Mouse (Mus musculus) cerebellum, adult (tissue): Measurements from ENCODE around the gene Itgb7.
A peak's percentile ranks its signal among the peaks of the same experiment; 100 is the strongest.
"Not testable (repeated sequence)": the region's sequence is repeated elsewhere in the genome, so short reads cannot be mapped to it uniquely, and the experiment has no call there.

ENCODE experiments used
- ATAC-seq: cut with Nextera tagmentation; 2 replicates; pipeline ENCODE4 v1.9.2; 2017; ENCODE audit warnings: mild to moderate bottlenecking, moderate library complexity, mixed read lengths; ENCODE audit not compliant: insufficient number of reproducible peaks, low FRiP score, low TSS enrichment

Itgb7 gene

DNA sequence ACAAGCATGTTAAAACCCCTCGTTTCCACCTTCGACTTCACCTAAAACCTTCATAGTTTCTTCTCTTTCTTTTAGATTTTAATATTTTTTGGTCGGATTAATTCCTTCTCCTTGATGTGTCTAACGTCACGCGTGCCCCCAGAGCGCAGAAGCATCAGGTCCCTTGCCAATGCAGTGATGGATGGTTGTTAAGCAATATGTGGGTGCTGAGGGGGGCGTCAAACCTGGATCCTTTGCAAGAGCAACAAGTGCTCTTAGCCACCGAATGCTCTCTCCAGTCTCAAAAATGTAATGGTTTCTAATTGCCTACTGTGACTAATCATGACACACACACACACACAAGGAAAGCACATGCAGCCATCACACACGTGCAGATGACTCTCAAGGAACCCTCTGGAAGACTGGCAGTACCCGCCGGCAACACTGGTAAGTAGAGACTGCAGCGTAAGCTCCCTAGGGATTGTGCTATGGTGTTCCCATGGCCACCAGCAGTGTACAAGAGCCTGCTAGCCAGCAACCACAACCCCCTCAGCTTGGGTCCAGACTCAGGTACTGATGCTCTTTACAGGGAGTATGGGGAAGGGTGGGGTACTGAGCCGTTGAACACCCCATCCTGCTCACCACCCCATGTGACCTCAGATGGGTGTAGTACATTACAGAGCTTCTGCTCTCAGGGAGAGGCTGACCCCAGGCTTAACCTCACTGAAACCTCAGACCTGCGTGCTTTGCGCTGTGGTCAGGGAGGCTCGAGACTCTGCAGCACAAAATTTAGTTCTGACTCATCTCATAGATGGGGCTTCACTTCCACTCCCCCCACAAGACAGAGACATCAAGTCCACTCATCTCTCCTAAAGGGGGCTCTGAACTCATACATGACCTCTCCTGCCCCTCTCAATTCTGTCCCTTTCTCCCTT is 1.1 kb downstream of the Itgb7 start:
- no peak for ATAC-seq

DNA sequence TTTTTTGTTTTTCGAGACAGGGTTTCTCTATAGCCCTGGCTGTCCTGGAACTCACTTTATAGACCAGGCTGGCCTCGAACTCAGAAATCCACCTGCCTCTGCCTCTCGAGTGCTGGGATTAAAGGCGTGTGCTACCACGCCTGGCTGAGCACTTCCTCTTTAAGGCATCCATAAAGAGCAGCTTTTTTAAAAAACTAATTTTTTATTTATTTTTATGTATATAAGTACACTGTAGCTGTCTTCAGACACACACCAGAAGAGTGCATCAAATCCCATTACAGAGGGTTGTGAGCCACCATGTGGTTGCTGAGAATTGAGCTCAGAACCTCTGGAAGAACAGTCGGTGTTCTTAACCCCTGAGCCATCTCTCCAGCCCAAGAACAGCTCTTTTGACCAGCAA is 6.1 kb downstream of the Itgb7 start:
- not testable (repeated sequence) for ATAC-seq

GRCm38 (mm10) chr15:102224992-102225617 is 6.6 kb downstream of the Itgb7 start:
- no peak for ATAC-seq

DNA sequence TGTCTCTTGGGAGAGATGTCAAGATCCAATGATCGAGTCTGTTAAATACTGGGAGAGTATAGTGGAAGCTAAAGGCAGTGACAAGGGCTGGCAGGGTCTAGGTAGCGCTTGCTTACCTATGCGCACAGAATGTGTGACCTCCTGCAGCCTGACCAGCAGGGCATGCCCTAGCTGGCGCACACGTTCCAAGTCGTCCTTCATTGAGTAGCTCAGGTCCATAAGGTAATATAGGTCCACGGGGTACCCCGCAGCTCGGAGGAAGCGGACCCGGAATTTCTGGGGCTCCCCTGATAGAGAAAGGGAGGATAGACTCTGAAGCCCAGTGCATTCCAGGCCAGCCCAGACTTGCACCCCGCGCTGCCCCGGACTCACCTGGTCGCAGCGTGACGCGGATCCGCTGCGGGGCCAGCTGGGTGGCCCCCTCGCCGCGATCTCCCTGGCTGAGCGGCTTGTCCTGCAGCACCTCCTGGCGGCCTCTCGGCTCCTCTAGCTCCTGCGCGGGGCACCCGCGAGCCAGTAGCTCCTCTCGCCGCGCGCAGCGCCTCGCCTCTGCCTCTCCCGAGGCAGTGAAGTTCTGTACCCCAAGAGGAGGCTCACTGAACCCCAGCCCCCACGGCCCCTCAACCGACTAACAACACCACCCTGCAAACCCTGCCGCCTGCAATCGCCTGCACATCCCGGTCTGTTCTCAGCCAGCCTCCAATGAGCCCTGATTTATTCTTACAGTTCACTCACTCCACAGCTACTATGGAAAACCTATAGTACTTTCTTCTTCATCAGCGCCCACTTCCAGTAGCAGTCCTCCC is 7.4 kb downstream of the Itgb7 start:
- ATAC-seq = peak; percentile 83; the same call in 1 of the 2 replicates

DNA sequence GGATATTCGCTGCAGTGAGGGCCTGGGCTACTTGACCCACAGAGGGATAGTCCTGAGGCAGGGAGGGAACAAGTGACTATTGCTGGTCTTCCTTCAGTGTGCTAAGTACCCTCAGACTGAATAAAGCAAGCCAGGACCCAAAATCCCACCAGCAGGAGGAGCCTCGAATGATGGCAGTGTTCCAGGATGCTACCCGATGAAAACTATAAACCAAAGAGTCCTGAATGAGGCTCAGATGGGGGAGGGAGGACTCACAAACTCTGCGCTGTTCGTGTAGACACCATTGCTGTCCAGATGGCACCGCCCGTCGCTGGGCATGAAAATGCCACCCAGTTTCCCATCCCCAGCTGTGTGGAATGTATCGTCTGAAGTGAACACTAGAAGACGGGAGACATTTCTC is 9.4 kb downstream of the Itgb7 start:
- ATAC-seq = no peak

GRCm38 (mm10) chr15:102217325-102217724 is 14.4 kb downstream of the Itgb7 start:
- no peak for ATAC-seq

- no peak for ATAC-seq
These were observed 15.1 kb downstream of the Itgb7 start for GRCm38 (mm10) chr15:102216459-102217228.

- no peak for ATAC-seq
These were observed 16.1 kb downstream of the Itgb7 start for GRCm38 (mm10) chr15:102215624-102216023.

- ATAC-seq = no peak
These were observed 17.6 kb downstream of the Itgb7 start for GRCm38 (mm10) chr15:102214132-102214531.

DNA sequence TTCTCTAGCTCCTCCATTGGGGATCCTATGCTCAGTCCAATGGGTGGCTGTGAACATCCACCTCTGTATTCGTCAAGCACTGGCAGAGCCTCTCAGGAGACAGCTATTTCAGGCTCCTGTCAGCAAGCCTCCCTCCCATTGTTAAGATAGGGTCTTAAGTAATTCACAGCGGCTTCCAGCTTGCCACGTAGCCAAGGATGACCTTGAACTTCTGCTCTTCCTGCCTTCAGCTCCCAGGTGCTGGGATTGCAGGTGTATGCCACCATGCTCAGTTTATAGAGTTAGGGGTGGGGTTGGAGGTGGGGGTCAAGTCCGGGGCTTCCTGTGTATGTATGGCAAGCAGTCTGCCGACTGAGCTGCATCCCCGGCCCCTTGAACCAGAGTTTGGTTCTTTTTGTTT is 19.8 kb downstream of the Itgb7 start:
- no peak for ATAC-seq

GRCm38 (mm10) chr15:102210816-102211215 is 20.9 kb downstream of the Itgb7 start:
- no peak for ATAC-seq

GRCm38 (mm10) chr15:102209114-102209513 is 22.6 kb downstream of the Itgb7 start:
- ATAC-seq = no peak

GRCm38 (mm10) chr15:102208092-102208561 is 23.6 kb downstream of the Itgb7 start:
- ATAC-seq = no peak

GRCm38 (mm10) chr15:102207351-102207750 is 24.4 kb downstream of the Itgb7 start:
- no peak for ATAC-seq

DNA sequence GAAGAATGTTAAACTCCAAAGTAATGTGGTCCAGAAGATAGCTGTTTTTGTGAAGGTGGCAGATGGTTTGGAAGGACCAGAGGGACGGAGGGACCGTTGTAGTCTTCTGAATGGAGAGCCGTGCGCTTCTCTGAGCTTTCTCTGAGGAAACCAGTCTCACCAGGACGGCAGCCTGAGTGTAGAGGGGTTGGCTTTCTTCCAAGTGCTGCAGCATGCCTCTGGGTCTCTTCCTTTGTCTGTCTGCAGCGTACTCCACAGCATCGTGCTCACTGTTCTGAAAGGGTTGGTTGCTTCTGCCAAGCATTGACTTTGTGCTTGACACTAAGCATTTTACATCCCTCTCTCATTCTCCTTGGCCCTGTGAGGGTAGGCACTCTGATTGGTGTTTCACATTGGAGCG is 26.0 kb downstream of the Itgb7 start:
- no peak for ATAC-seq

DNA sequence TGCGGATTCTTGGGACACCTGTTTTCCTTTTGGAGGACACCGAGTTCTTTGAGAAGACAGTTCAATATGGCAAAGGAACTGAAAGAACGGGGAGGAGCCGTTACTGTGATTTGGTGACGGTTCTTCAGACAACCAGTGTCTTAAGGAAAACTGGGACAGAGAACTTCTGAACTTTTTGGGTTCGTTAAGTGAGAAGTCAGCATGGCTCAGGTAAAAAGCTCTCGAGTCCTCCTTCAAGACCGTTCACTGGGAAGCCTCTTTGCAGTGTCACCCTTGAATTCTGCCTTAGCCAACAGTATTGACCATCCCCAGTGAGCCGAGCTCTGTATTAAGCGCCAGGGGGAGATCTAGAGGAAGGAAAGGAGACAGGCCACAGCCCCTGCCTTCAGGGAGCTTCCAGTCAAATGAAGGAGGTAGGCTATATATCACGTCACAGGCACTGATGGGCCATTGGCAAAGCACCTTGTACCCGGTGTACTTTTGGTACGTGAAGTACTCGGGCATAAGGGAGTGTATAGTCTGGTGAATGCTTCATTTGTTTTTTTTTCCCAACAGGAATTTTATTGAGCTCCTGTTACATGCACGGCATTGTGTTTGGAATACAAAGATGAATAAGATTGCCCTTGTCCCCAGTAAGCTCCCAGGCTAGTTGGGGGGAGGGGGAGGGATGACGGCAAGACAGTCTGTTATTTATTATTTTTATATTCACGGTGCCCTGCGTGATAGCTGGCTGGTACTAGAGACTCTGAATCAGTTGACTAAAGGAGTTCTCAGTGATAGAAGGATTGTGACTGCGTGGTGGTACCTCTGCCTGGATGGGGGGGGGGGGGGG is 26.9 kb downstream of the Itgb7 start, which contains the start of gene Csad:
TSS of gene Csad (minus strand) at position 51 of the 832 bp plus-strand sequence.
- ATAC-seq = no peak

DNA sequence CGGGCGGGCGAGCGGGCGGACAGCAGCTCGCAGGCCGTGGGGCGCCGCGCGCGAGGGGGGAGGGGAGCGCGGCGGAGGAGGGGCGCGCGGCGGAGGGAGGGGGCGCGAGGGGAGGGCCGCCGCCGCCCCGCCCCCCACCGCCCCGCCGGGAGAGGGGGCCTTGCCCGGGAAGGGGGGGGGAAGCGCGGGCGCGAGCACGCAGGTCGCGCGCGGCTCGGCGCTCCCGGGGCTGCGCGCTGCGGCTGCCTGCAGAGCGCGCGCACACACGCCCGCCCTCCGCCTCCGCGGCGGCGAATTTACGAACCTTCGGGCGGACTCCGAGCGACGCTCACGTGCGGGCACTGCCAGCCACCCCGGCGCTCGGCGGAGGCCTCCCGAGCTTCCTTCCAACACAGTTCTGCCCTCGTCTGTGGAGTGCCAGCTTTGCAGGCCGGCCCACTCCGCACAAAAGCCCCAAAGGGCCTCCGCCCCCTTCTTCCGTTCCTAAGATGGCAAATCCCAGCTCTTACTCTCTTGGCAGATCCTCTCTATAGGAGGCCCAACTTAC is 27.8 kb downstream of the Itgb7 start:
- peak; percentile 38; the same call in 1 of the 2 replicates for ATAC-seq

GRCm38 (mm10) chr15:102202971-102203834 is 28.5 kb downstream of the Itgb7 start, which contains the start of gene Zfp740:
Gene Zfp740 (plus strand): TSS chr15:102203249.
- peak; percentile 94 for ATAC-seq
